Mouse (Mus musculus): ENCODE measurements at regions not wholly inside any gene's neighbourhood (a gene's known extent, or its start where the extent isn't known, plus 50 kb on each side); places are given as distances from the start of the nearest gene placed in this dataset.

DNA sequence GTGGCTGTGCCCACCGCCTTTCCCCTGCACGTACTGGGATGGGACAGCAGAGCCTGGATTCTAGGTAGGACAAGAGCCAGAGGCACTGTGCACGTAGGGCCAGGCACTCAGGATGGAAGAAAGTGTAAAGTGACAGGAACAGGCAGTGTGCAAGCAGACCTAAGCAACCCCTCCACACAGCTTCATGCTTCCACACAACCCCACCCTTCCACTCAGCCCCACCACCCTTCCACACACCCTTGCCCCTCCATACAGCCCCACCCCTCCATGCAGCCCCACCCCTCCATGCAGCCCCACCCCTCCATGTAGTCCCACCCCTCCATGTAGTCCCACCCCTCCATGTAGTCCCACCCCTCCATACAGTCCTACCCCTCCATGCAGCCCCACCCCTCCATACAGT, 78.5 kb downstream of the Zfp706 start:
- no peak for TF ChIP-seq ZMIZ1 (IDR thresholded peaks at IDR 0.05; ENCODE audit: low read depth, low read length)
- no peak for TF ChIP-seq ETS1 (IDR thresholded peaks at IDR 0.05; ENCODE audit: low read depth, low read length)
- TF ChIP-seq USF2 (IDR thresholded peaks at IDR 0.05; ENCODE audit: borderline replicate concordance in 1 of 2, insufficient read depth in 1 of 2, low read depth in 1 of 2, low read length in 2 of 2), result no peak
- TF ChIP-seq POLR2AphosphoS2 (IDR thresholded peaks at IDR 0.05; ENCODE audit: low read length), result no peak
- no peak for TF ChIP-seq POLR2A (IDR thresholded peaks at IDR 0.05; ENCODE audit: control insufficient read depth in 1 of 2, insufficient read depth in 1 of 2, low read depth in 1 of 2, low read length in 2 of 2, poor library complexity in 1 of 2)
- TF ChIP-seq CHD2 (IDR thresholded peaks at IDR 0.05; ENCODE audit: low read length), result no peak
- no peak for TF ChIP-seq GABPA (IDR thresholded peaks at IDR 0.05; ENCODE audit: low read depth, low read length)
- TF ChIP-seq NELFE (IDR thresholded peaks at IDR 0.05; ENCODE audit: low read depth, low read length), result no peak
- no peak for TF ChIP-seq HCFC1 (IDR thresholded peaks at IDR 0.05; ENCODE audit: low read depth, low read length)
- no peak for TF ChIP-seq MAX (IDR thresholded peaks at IDR 0.05; ENCODE audit: low read length)
- no peak for TF ChIP-seq EP300 (IDR thresholded peaks at IDR 0.05; ENCODE audit: low read depth in 1 of 2, low read length in 2 of 2)
- no peak for TF ChIP-seq TCF12 (IDR thresholded peaks at IDR 0.05; ENCODE audit: low read depth, low read length)
- TF ChIP-seq MEF2A (IDR thresholded peaks at IDR 0.05; ENCODE audit: extremely low read depth, insufficient replicate concordance, low read depth, low read length, poor library complexity, severe bottlenecking), result no peak
- DNase-seq (ENCODE audit: low read depth, low spot score), result no peak
- Histone ChIP-seq H3K36me3 (ENCODE audit: control insufficient read depth in 1 of 2, insufficient read depth in 2 of 2, low read length in 2 of 2) (no peaks in the 10 kb centered on the region), H3K4me3 (ENCODE audit: control insufficient read depth in 1 of 2, insufficient read depth in 1 of 2, low read depth in 2 of 2, low read length in 2 of 2) (no peak overlapping the region), H3K27ac (ENCODE audit: control insufficient read depth, low read depth, low read length) (no peak overlapping the region), H3K27me3 (ENCODE audit: control insufficient read depth in 1 of 2, insufficient read depth in 2 of 2, low read length in 2 of 2) (no peaks in the 10 kb centered on the region), H3K79me2 (ENCODE audit: control insufficient read depth, insufficient read depth, low read length, poor library complexity) (no peaks in the 10 kb centered on the region), H3K9me3 (replicated peaks; ENCODE audit: insufficient read depth, low read length) (no peaks in the 10 kb centered on the region), H3K9ac (ENCODE audit: control insufficient read depth, low read depth, low read length, poor library complexity, severe bottlenecking) (no peak overlapping the region), H3K4me1 (ENCODE audit: control insufficient read depth in 1 of 2, insufficient read depth in 2 of 2, low read length in 2 of 2) (peaks cover 4 to 6% of the 10 kb centered on the region in 2 experiments; a peak in 2 of 4 replicates)

DNA sequence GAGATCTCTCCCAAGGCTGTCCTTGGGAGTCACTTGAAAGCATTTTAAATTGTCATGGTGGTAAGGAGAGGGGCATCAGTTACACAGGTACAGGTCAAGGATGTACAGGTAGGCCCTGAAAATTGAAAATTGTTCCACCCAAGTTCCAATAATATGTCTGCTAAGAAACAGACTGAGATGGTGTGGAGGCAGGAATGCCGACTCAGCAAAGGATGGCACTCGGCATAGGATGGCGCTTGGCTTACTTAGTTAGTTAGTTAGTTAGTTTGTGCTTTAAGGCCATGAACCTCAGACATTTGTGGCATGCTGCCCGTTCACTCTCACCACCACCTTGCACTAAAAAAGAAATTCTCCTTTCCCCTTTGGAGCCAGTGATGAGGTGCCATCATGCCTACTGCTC, 78.9 kb downstream of the Zfp706 start:
- no peaks in the 10 kb centered on the region for H3K79me2 ChIP-seq (ENCODE audit: control insufficient read depth, insufficient read depth, low read length, poor library complexity)
- H3K9me3 ChIP-seq (replicated peaks; ENCODE audit: insufficient read depth, low read length), result no peaks in the 10 kb centered on the region
- no peak for TF ChIP-seq BHLHE40 (IDR thresholded peaks at IDR 0.05; ENCODE audit: borderline replicate concordance, low read depth, low read length)
- no peak for TF ChIP-seq CTCF (IDR thresholded peaks at IDR 0.05 in 2 of 3, conservative IDR thresholded peaks at IDR 0.05 in 1 of 3; ENCODE audit: control insufficient read depth in 1 of 3, insufficient read depth in 1 of 3, low read depth in 2 of 3, low read length in 3 of 3, poor library complexity in 1 of 3, severe bottlenecking in 1 of 3)
- no peak for TF ChIP-seq RAD21 (IDR thresholded peaks at IDR 0.05; ENCODE audit: low read depth, low read length)
- no peak for TF ChIP-seq KAT2A (conservative IDR thresholded peaks at IDR 0.05; ENCODE audit: low read depth, low read length)
- no peak for TF ChIP-seq MYC (IDR thresholded peaks at IDR 0.05; ENCODE audit: low read depth, low read length)
- TF ChIP-seq ZC3H11A (IDR thresholded peaks at IDR 0.05; ENCODE audit: low read depth, low read length), result no peak
- peak; percentile 89 for TF ChIP-seq MAFK (IDR thresholded peaks at IDR 0.05; ENCODE audit: borderline replicate concordance, low read depth, low read length)
- no peak overlapping the region for H3K9ac ChIP-seq (ENCODE audit: control insufficient read depth, low read depth, low read length, poor library complexity, severe bottlenecking)
- no peaks in the 10 kb centered on the region for H3K27me3 ChIP-seq (ENCODE audit: control insufficient read depth in 1 of 2, insufficient read depth in 2 of 2, low read length in 2 of 2)
- H3K4me3 ChIP-seq (ENCODE audit: control insufficient read depth in 1 of 2, insufficient read depth in 1 of 2, low read depth in 2 of 2, low read length in 2 of 2), result no peak overlapping the region
- no peaks in the 10 kb centered on the region for H3K36me3 ChIP-seq (ENCODE audit: control insufficient read depth in 1 of 2, insufficient read depth in 2 of 2, low read length in 2 of 2)
- peaks cover 3 to 4% of the 10 kb centered on the region in 2 experiments; a peak in 2 of 4 replicates for H3K4me1 ChIP-seq (ENCODE audit: control insufficient read depth in 1 of 2, insufficient read depth in 2 of 2, low read length in 2 of 2)
- H3K27ac ChIP-seq (ENCODE audit: control insufficient read depth, low read depth, low read length), result no peak overlapping the region
- no peak for DNase-seq (ENCODE audit: low read depth, low spot score)

Measured in MEL (cell line).